Mouse (Mus musculus): Measurements from ENCODE around the gene Ifi211. TPM values are rescaled to one million over a fixed set of nuclear protein-coding genes. Genes with fewer than 3 reads are reported as not detected.

Ifi211 gene
- 14.0 TPM for polyA plus RNA-seq (2014; fragmentation: Illumina TruSeq; extraction: RNeasy Lipid Tissue Mini Kit (QIAGEN cat#74804); ENCODE audit: low read depth, low replicate concordance)

DNA sequence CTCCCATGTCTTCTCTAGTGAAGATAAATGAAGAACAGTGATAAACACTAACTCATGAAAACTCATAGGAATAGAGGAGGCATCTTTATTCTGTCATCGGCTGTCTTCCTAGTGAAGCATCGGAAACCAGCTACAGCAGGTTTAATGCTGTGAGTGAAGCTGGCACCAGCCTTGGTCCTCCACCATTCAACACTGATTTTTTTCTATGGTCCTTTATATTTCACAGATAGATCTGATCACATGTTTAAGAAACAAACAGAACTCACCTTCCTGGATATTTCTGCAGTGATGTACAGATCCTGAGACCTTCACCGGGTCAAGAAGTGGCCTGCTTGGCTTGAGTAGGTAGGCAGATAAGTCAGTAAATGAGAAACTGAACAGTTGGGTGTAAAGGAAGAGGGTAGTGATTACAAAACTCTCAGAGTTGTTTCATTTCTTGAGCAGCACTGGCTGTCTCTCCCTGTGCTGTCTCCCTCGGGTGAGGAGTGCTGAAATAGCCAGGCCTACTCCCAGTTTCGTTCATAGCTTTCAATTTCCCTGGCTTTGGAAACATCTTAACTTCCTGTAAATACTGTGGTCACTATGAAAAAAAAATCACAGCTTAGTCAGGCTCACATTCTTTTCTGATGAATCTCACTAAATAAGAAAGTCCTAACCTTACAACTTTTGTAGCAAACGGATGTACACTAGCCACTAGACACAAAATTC lies at the start of gene Ifi211:
TSS of gene Ifi211 (minus strand) at position 499 of the 708 bp plus-strand sequence.

GRCm38 (mm10) chr1:173941924-173942779 lies 29.3 kb upstream of the Ifi211 start, which contains the start of the genes Mndal and Ifi203:
Mndal (minus strand) TSS chr1:173942491.
Ifi203 (minus strand) TSS chr1:173942672.

Other genes starting within 250 kb of the Ifi211 start
- gene Ifi208, start 239.4 kb downstream of the Ifi211 start, polyA plus RNA-seq (2014; fragmentation: Illumina TruSeq; extraction: RNeasy Lipid Tissue Mini Kit (QIAGEN cat#74804); ENCODE audit: low read depth, low replicate concordance): 7.4 TPM
- 13.1 TPM for gene Ifi207, start 171.3 kb downstream of the Ifi211 start, polyA plus RNA-seq (2014; fragmentation: Illumina TruSeq; extraction: RNeasy Lipid Tissue Mini Kit (QIAGEN cat#74804); ENCODE audit: low read depth, low replicate concordance)
- 40.2 TPM for gene Ifi204, start 146.1 kb downstream of the Ifi211 start, polyA plus RNA-seq (2014; fragmentation: Illumina TruSeq; extraction: RNeasy Lipid Tissue Mini Kit (QIAGEN cat#74804); ENCODE audit: low read depth, low replicate concordance)
- 98.6 TPM for gene Mndal, start 29.4 kb upstream of the Ifi211 start, polyA plus RNA-seq (2014; fragmentation: Illumina TruSeq; extraction: RNeasy Lipid Tissue Mini Kit (QIAGEN cat#74804); ENCODE audit: low read depth, low replicate concordance)
- gene Ifi203, start 29.6 kb upstream of the Ifi211 start, polyA plus RNA-seq (2014; fragmentation: Illumina TruSeq; extraction: RNeasy Lipid Tissue Mini Kit (QIAGEN cat#74804); ENCODE audit: low read depth, low replicate concordance): 74.8 TPM
- gene Ifi202b, start 69.7 kb upstream of the Ifi211 start, polyA plus RNA-seq (2014; fragmentation: Illumina TruSeq; extraction: RNeasy Lipid Tissue Mini Kit (QIAGEN cat#74804); ENCODE audit: low read depth, low replicate concordance): not detected
- gene Ifi205, start 118.8 kb upstream of the Ifi211 start, polyA plus RNA-seq (2014; fragmentation: Illumina TruSeq; extraction: RNeasy Lipid Tissue Mini Kit (QIAGEN cat#74804); ENCODE audit: low read depth, low replicate concordance): 8.8 TPM
- gene Olfr433, start 127.7 kb upstream of the Ifi211 start, polyA plus RNA-seq (2014; fragmentation: Illumina TruSeq; extraction: RNeasy Lipid Tissue Mini Kit (QIAGEN cat#74804); ENCODE audit: low read depth, low replicate concordance): not detected
- gene Olfr432, start 136.2 kb upstream of the Ifi211 start, polyA plus RNA-seq (2014; fragmentation: Illumina TruSeq; extraction: RNeasy Lipid Tissue Mini Kit (QIAGEN cat#74804); ENCODE audit: low read depth, low replicate concordance): not detected
- gene Olfr430, start 153.6 kb upstream of the Ifi211 start, polyA plus RNA-seq (2014; fragmentation: Illumina TruSeq; extraction: RNeasy Lipid Tissue Mini Kit (QIAGEN cat#74804); ENCODE audit: low read depth, low replicate concordance): not detected
- gene Olfr429, start 171.3 kb upstream of the Ifi211 start, polyA plus RNA-seq (2014; fragmentation: Illumina TruSeq; extraction: RNeasy Lipid Tissue Mini Kit (QIAGEN cat#74804); ENCODE audit: low read depth, low replicate concordance): not detected
- not detected for gene Olfr427, start 183.8 kb upstream of the Ifi211 start, polyA plus RNA-seq (2014; fragmentation: Illumina TruSeq; extraction: RNeasy Lipid Tissue Mini Kit (QIAGEN cat#74804); ENCODE audit: low read depth, low replicate concordance)
- not detected for gene Olfr231, start 208.1 kb upstream of the Ifi211 start, polyA plus RNA-seq (2014; fragmentation: Illumina TruSeq; extraction: RNeasy Lipid Tissue Mini Kit (QIAGEN cat#74804); ENCODE audit: low read depth, low replicate concordance)
- gene Olfr424, start 218.5 kb upstream of the Ifi211 start, polyA plus RNA-seq (2014; fragmentation: Illumina TruSeq; extraction: RNeasy Lipid Tissue Mini Kit (QIAGEN cat#74804); ENCODE audit: low read depth, low replicate concordance): not detected
- gene Olfr420, start 242.6 kb upstream of the Ifi211 start, polyA plus RNA-seq (2014; fragmentation: Illumina TruSeq; extraction: RNeasy Lipid Tissue Mini Kit (QIAGEN cat#74804); ENCODE audit: low read depth, low replicate concordance): not detected

All from adrenal gland, adult 10 weeks (tissue).